Mouse (Mus musculus) telencephalon, adult 2 months (tissue): Measurements from ENCODE around the gene Pigs.
A peak's percentile ranks its signal among the peaks of the same experiment; 100 is the strongest.

Experiments used
- DNase-seq: peaks from one replicate; pipeline ENCODE4 v3.0.0-alpha.2; 2011; ENCODE audit warnings: low read depth, low spot score

Pigs gene

DNA sequence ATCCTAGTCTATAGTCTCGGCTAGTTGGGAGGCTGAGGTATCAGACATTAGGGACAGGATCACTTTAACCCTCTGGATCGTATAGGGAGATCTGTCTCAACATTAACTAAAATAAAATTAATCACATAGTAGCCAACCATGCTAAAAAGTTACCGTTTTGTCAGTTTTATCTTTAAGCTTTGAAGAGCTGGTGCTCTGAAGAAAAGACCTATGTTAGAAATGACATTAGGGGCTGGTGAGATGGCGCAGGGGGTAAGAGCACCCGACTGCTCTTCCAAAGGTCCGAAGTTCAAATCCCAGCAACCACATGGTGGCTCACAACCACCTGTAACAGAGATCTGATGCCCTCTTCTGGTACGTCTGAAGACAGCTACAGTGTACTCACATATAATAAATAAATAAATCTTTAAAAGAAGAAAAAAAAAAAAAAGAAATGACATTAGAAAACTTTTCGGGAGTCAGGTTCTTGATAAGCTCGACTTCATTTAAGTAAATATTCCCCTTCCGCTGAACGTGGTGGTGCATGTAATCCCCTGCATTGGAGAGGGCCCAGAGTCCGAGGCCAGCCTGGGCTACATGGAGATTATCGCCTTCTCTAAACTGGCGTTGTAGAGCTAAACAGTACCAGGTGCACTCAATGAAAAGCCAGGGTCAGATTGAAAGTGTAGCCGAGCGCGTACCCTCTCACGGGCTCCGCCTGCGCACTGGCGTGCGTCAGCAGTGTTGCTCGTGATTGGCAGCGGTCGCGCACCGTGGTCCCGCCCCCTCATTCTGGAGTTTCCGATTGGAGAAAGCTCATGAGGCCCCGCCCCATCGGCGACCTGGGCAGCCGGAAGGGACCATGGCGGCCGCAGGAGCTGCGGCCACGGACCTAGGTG is at the start of gene Pigs:
Pigs (plus strand) TSS at position 782 of the 878 bp plus-strand sequence.
- peak; percentile 88 for DNase-seq

DNA sequence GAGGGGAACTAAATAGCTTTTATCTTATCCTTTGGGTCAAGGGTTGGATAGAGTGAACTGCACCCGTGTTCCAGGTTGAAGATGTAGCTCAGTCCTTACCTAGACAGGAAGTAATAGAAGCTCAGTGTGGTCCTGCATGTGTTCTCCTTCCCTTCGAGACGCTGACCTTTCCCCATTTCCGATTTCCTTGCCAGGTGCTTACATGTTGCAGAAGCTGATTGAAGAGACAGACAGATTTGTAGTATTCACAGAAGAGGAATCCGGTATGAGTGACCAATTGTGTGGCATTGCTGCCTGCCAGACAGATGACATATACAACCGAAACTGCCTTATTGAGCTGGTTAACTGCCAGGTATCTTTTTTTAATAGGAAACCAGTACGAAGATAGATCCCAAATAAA is 49.4 kb upstream of the Pigs start:
- DNase-seq, result no peak

DNA sequence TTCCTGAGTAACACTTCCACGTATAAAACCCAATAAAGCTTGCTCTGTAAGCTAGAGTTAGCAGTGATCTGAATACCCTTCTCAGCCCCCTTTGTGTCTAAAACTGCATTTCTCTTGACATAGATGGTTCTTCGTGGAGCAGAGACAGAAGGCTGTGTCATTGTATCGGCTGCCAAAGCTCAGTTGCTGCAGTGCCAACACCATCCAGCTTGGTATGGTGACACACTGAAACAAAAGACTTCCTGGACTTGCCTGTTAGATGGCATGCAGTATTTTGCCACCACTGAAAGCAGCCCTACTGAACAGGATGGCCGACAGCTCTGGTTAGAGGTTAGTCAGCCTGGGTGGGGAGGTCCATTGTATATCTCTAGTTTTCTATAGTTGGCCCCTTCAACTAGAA is 48.6 kb upstream of the Pigs start:
- DNase-seq, result no peak

DNA sequence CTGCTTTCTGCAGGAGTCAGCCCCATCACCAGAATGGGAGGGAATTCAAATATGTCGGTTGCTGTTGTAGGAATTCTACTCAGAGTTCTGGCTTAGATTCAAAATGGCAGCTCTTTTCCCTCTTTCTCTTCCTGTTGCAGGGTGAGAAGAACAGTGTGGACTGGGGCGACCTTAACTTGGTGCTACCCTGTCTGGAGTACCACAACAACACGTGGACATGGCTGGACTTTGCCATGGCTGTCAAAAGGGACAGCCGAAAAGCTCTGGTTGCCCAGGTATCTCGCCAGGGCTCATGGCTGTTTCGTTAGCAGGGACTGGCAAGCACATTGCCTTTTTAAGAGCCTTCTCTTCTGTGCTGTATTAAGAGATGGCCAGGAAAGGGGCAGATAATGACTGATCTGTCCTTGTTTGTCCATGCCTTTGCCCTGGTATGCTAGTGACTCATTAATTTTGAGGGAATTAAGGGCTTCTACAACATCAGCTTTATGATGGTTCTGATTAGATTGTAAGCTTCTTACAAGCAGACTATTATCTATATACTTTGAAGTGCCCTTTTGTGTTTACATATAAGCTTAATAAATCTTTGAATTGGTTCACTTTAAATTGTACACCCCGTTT is 39.0 kb upstream of the Pigs start:
- DNase-seq, result no peak

DNA sequence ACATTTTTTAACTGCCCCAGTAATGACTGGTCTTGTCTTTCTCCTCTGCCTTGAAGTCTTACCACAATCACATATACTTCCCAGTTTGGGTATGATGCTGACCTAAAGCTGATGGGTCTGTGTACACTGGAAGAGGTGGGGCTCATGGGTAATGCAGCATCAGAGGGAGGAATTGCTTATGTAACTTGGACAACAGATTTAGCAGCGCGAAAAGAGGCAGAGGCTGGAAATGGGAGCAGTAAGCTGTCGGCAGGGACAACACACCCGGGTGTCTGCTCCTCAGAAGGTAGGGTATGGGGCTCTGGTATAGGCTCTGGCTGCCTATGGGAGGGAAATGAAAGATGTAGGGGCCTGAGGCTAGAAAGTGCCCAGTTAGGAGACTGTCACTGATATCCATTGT is 37.6 kb upstream of the Pigs start, which contains the start of gene BC030499:
BC030499 (plus strand) TSS at position 188 of the 400 bp plus-strand sequence.
- DNase-seq, result peak; percentile 53

DNA sequence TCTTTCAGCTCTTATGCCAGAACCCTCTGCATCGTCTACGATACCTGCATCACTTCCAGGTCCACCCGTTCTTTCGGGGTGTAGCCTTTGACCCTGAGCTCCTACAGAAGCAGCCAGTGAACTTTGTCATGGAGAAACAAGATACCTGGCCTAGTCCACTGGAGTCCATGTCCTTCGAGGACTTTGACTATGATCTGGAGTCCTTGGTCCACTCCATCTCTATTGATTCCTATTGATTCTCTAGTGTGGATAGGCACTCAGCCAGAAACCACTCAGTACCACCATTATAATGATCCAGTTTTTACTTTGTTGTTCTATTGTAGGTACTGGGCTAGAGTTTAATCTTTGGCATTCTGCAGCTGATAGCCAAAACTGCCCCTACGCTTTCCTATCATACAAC is 33.6 kb upstream of the Pigs start:
- DNase-seq, result no peak

DNA sequence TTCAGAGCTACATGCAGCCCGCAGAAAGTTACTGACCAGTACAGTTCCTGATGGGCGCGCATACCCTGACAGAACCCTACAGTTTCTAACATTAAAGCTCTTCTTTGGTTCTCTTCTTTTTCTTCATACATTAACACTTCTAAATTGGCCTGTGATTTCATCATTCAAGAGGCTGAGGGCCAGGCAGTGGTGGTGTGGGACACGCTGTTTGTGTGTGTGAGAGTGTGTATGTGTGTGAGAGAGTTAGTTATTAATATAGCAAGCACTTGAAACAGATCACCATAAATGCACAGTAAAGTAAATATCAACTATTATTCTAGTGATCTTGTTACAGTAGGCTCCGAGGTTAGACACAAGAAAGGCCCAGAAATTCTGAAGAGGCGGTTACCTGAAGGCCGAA is 27.3 kb upstream of the Pigs start:
- no peak for DNase-seq

DNA sequence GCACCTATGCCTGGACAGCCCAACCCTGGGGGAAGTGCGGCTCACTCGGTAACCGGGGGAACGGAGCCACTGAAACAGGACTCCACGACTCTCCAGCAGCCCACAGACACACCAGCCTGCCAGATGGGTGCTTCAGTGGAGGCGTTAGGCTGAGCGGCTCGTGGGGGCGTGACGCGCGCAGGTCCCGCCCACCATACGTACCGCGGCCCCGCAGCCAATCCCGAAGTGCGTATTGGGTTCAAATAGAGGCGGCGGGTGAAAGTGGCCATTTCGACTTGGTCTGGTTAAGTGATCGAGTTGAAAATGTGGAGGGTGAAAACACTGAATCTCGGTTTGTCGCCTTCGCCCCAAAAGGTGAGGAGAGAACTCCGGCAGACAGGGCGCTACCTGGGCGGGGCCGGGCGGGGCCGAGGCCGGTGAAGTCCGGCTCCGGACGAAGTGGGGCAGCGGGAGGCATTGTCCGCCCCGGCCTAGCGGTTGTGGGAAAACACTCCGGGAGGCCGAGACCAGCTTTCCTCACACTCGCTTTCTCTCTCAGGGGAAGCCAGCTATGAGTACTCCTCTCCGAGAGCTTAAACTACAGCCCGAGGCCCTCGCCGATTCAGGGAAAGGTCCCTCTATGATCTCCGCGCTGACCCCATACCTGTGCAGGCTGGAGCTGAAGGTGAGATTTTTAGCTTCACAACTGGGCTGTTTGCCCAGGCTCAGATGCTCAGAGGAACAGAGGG is 26.7 kb upstream of the Pigs start, which contains the start of gene Spag5:
Spag5 (plus strand) TSS at position 173 of the 728 bp plus-strand sequence.
- DNase-seq, result peak; percentile 86

DNA sequence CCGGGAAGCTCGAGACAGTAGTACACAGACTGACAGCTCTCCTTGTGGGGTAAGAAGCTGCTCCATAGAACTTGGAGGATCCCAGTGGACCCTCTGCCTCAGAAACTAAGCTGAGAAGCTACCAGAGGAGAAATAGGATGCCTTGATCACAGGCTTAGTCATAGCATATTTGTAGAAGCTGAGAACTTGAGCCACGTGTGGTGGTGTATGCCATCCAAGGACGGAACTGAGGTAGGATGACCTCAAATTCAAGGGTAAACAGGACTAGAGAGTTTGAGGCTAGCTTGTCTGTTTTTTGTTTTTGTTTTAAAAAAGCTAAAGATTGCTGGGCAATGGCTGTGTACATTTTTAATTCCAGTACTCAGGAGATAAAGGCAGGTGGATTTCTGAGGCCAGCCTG is 22.9 kb upstream of the Pigs start:
- DNase-seq, result no peak

DNA sequence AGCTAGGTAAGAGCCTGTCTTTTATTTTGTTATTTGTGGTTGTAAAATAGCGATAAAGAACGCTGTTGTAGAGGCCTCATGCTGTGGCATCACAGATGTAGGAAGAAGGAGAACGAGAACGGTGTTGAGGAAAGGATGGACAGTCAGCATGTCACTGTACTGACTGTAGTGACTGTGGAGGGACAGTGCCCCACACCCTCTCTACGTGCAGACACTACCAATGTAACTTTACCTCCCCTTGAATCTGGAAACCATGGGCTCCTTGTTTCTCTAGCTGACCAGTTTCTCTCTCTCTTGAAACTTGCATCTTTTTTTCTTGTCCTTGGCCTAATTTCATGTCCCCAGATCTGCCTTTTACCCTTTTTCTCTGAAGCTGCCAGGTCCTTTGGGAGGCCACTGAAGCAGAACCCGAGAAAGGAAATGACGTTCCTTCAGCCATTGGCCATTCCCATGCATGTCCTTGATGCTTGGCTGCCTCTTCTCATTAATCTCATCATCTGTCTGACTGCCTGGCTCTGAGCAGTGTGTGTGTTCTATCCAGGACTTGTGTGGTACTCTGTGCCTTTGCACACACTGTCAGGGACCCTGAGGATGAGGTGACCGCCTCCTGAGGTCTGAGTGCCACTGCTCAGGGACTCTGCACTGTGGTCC is 17.2 kb upstream of the Pigs start:
- no peak for DNase-seq

DNA sequence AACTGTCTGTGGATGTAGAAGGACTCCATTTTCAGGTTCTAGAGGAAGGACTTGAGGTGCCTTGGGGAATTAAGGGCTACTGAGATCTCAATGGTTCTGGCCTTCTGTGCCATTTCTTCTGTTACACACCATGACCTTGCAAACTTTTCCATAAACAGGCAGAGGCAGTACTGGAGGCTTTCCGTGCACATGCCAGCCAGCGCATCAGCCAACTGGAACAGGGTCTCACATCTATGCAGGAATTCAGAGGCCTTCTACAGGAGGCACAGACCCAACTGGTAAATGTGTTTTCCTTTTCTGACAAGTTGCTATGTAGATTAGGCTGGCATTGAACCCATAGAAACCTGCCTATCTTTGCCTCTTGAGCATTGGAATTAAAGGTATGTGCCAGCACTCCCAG is 14.6 kb upstream of the Pigs start:
- DNase-seq, result no peak

DNA sequence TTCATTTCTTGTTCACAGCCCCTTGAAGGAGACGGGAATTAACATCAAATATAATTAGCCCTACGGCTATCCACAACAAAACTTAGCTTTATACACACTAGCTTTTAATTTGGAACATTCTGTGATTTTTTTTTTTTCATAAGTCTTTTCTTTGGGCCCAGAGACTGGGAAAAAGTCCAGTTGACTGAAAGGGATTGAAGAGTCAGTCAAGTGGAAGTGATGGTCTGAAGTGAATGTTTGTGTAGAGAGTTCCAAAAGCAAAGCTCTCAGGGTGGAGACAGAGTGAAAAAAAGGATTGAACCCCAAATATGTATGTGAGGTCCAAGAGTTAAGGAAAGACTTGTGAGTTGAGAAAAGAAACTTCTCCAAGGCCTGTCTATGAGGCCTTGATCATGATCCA is 9.8 kb upstream of the Pigs start:
- DNase-seq, result no peak

DNA sequence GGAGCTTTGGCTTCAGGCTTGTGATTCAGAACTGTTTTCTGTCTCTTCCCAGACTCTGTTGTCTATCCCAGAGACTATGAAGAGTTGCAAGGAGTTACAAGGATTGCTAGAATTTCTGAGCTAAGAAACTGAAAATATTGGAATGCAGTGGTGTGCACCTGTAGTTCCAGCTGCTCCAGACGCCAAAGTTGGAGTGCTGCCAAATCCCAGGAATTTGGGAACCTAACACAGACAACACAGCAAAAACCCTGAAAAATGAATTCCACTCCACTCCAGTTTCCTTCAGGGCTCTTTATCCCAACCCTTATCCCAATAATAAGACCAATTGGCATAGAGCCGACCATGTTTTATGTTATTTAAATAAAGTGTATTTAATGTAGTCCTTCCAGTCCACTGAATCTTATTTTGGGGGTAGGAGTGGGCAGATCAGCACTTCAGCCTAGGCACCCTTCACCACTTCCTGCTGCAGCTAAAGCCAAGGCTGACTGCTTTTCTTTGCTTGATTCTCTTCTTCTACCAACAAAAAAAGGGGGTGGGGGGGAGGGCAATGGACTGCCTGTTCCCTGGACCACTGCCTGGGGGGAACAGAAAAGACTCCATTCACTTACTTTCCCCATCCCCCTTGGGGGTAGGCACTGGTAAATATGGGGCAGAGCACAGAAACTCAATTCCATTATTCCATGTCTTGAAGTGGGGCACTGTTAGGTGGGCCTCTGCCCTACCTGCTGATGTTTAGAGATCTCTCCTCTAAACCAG is 6.0 kb upstream of the Pigs start:
- no peak for DNase-seq

DNA sequence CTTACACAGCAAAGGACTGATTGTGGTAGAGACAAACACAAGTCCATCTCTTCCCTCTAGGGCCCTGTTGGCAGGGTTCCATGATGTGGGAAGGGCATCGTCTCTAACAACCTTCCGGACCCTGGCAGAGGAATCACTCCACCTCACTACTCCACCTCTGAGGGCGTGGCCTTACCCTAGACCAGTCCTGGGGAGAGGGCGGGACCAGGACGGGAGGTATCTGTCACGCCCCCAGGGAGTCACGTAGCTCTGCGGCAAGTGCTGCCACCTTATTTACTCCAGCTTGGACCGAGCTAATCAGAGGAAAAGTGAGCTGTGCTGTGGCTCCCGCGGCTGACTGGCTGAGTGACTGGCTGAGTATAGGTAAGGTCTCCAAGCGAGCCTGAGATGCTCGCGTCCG is 5.4 kb upstream of the Pigs start, which contains the start of gene Aldoc:
Aldoc (plus strand) TSS at position 109 of the 400 bp plus-strand sequence.
- DNase-seq, result peak; percentile 46

DNA sequence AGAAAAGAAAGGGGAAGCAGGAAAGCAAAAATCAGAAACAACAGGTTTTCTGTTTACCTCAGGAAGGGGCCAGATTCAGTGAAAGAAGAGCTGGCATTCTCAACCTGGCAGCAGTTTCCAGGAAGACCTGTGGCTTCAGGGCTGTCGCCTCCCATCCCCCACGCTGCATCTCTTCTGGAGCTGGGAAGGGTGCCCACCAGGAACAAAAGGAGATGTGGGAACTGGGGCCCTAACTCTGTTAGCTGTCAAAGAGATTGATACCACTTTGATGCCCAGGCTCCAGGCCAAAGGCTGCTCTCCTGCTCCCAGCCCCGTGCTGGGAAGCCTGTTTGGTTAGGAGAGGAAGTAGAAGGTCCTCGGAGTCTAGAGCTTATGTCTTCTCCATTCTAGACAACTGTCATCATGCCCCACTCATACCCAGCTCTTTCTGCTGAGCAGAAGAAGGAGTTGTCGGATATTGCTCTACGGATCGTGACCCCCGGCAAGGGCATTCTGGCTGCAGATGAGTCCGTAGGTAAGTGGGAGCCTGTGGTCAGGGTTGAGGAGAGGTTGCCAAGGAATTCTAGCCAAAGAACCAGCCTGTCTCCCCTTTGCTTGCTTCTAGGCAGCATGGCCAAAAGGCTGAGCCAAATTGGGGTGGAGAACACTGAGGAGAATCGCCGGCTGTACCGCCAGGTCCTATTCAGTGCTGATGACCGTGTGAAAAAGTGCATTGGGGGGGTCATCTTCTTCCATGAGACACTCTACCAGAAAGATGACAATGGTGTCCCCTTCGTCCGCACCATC is 4.0 kb upstream of the Pigs start:
- DNase-seq, result no peak

DNA sequence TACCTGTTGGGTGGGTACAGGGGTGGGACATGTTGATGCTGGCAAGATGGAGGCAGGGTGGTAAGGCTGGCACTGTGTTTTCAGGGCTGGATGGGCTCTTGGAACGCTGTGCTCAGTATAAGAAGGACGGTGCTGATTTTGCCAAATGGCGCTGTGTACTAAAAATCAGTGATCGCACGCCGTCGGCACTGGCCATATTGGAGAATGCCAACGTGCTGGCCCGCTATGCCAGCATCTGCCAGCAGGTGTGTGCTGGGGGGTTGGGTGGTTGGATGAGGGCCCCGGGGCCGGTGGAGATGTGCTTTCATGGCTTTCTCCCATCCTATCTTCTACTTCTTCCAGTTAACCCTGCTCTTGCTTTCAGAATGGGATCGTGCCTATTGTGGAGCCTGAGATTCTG is 3.2 kb upstream of the Pigs start:
- DNase-seq, result no peak

DNA sequence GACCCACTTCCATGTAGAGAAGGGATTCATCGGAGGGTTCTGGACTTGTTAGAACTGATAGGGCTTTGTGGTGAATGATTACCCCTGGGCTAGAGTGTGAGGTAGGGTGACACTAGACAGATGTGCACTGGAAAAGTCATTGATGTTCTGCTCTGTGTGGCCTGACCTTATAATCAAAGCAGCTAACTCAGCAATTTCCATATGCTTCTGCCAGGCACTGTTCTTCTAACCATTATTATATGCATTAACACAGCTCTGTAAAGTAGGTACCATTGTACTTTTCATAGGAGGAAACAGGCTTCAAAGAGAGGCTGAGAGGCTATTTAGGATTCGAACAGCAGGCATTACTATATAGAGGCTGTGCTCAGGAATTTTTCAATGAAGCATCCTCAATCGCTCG is 1.0 kb upstream of the Pigs start:
- DNase-seq, result no peak

DNA sequence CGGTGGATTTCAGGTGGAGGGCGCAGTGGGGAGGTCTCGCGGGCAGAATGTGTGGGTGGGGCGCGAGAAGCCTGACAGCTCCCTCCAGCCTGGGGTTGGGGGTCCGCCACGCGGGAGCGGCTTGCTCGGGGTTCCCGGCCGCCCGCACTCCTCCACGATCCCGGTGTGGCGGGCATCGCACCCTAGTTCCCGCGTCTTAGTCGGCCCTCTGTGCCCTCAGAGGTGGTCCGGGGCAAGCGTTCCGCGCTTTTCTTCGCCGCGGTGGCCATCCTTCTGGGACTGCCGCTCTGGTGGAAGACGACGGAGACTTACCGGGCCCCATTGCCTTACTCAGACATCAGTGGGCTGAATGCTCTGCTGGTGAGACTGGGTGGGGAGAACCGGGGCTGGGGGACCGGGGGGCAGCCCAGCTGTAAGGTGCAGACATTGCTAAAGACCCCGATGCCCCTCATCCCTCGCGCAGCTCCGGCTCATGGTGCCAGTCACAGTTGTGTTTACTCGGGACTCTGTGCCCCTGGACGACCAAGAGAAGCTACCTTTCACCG is 369 bp downstream of the Pigs start:
- DNase-seq, result no peak

DNA sequence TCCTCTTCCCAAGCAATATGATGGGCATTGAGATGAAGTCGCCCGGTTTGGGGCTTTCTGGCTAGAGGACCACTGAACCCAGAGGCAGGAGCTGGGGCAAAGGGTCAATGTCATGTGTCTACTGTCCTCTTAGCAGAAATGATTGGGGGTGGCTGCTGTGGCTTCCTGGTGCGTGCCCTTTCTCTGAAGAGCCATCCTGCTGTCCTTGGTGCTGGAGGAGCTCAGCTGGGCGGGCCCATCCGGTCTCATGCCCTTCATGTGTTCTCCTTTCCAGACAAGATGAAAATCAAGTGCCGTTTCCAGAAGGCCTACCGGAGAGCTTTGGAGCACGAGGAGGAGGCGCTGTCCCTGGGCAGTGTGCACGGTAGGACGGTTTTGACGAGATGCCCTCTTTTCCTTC is 4.5 kb downstream of the Pigs start:
- no peak for DNase-seq

DNA sequence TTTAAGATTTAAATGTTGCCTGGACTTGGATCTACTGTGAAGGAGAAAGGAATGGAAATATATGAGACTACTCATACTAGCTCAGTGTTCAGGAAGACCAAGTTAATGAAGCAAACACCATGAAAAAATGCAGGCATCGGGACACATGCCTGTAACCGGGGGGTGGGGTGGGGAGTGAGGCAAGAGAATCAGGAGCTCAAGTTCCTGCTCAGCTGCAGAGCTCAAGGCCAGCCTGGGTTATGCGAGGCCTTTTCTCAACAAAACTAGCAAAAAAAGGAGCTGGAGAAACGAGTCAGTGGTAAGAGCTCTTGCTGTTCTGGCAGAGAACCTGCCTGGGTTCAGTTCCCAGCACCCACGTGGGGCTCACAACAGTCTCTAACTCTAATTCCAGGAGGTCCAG is 5.8 kb downstream of the Pigs start:
- DNase-seq, result no peak
